Mouse (Mus musculus): ENCODE results near the gene Palm2. TPM values are rescaled to one million over a fixed set of nuclear protein-coding genes. Genes with fewer than 3 reads are reported as not detected.
"Not testable (repeated sequence)": the region's sequence is repeated elsewhere in the genome, so short reads cannot be mapped to it uniquely, and the experiment has no call there.

Palm2 gene
- 0.04 TPM in 2 replicates for polyA plus RNA-seq (2012; rRNA removed)

DNA sequence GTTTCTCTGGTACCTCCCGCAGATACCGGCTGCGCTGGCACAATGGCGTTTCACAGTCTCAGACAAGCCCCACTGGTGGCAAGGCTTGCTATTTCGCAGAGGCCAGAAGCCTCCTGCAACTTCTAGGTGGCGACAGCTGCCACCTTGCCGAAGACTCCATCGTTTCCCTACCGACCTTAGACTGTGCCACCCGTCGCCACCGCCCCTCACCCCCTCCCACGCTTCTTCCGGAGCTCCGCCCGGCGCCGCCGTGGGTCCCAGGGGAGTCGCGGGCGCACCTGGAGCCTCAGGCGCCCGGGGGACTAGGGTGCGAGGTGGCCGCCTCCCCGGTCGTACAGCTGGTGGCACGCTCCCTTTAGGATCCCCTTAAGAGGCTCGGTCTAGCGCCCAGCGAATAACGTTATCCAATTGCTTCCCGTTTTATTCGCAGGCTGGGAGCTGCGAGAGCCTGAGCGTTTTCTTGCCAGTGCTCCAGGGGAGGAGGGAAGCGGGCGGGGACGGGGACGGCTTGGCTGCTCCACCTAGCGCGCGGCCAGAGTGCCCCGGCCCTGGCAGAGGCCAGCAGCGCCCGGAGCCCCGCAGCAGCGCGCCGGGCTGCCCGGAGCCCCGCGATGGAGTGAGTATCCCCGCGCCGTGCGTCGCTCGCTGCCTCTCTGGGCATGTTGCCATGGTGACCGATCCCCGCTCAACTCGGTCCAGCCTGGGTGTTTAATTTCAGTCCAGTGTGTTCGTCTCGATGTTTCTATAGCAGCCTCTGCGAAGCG, at the start of gene Palm2:
Gene Palm2, plus strand, starts transcription at position 307 of the 764 bp plus-strand sequence.
- no peak for DNase-seq (ENCODE audit: low read depth, low spot score)
- 1% methylated on average over 67 of the region's 67 CpGs for WGBS

DNA sequence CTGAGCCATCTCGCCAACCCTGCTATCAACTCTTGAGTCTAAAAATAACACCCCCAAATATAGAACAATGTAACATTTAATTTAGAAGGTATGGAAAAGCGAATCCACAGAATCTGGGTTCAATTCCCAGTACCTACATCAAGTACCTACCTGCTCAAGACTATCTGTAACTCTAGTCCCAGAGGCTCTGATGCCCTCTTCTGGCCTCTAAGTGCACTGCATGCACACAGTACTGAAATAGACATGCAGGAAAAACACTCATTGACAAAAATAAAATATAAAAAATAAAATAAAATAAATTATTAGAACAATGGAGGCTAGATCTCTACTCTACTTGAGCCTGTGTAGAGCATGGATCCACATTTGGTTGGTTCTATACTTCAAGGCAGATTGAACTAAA, 49.7 kb upstream of the Palm2 start:
- 95% methylated on average over 2 of the region's 2 CpGs for WGBS
- DNase-seq (ENCODE audit: low read depth, low spot score), result no peak

DNA sequence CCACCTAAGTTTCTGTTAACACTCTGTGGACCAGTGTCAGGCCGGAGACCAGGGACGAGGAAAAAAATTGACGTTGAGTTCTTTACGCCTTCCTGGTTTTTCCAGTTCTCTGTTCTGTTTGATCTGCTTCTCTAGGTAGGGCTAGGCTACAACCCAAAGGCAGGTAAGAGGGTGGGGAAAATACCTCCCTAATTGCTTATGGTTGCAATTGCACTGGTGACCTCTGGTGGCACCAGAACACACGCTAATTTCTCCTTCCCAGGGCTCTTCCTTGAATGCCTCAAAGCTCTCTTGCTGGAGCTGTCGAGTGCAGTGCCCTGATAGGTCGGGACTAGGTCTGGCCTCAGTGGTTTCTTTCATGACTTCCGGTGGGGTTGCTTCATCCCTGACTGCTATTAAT, 42.9 kb upstream of the Palm2 start:
- DNase-seq (ENCODE audit: low read depth, low spot score), result no peak
- 29% methylated on average over 8 of the region's 8 CpGs for WGBS

DNA sequence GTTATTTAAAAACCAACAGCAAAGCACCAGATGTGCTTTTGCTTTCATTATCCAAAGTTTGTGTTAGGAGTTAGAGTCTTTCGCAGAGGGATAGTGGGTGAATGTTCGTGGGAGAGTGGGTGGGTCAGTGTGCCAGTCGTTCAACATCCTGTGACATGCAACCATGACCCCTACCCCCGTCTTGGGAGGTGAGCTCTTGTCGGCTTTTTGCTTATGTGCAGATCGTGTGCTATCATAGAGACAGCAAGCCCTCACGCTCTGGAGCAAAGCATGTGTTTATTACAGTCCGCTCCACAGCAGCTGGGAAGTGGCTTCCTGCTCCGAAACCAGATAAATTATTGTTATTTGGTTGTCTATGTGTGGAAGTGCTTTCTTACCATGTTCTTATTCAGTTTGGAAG, 37.6 kb upstream of the Palm2 start:
- DNase-seq (ENCODE audit: low read depth, low spot score), result no peak
- 61% methylated on average over 9 of the region's 9 CpGs for WGBS

DNA sequence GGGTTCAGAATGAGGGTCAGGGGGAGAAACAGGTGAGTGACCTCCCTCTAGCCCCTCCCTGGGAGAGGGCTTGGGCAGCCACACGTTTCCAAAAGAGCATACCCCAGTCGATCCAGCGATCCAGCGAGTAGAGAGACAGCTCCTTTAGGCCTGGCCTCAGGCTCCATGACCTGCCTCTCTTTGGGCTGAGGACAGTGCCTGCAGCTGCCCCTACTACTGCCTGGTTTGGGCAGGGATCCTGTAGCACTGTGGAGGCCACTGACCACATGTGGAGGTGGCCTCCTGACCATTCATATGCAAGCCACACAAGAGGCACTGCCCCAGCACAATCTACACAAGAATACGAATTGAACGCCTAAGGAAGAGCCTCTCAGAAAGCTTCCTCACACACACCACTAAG, 21.7 kb upstream of the Palm2 start:
- DNase-seq (ENCODE audit: low read depth, low spot score), result not testable (repeated sequence)
- 62% methylated on average over 6 of the region's 6 CpGs for WGBS

DNA sequence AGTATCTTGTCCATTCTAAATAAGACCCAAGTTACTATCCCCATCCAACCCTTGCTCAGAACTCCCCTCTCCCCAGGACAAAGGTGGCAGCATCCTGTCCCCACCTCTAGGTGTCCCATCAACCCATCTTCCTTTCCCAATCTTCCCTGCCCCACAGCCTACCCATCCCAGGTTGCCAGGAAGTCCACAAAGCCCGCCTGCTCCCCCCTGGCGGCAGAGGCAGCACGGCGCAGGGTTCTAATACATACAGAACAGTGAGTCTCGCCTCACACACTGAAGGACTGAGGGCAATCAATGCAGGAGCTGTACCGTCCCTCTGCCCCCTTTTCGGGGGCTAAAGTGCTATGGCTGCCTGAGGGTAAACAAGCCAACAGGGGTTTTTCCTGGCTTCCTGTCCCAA, 21.0 kb upstream of the Palm2 start:
- WGBS, result 55% methylated on average over 7 of the region's 7 CpGs
- DNase-seq (ENCODE audit: low read depth, low spot score), result no peak

DNA sequence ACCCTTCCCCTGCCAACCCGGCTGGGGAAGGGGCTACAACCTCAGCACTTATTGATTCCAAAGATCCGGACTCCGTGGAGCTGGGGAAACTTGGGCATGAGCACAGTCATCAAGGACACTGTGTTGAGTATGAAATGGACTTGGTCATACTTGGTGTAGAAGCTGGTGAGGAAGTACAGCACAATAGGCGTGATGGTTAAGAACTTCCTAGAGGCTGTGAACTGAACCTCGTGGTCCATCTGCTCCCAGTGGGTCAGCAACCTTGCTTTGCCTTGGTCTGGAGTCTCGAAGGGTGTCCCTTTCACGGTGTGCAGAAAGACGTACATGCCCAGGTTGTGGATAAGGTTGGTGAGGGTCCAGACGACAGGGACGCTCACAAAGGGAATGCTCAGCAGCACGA, 20.4 kb upstream of the Palm2 start:
- not testable (repeated sequence) for DNase-seq (ENCODE audit: low read depth, low spot score)
- WGBS, result 89% methylated on average over 11 of the region's 11 CpGs

DNA sequence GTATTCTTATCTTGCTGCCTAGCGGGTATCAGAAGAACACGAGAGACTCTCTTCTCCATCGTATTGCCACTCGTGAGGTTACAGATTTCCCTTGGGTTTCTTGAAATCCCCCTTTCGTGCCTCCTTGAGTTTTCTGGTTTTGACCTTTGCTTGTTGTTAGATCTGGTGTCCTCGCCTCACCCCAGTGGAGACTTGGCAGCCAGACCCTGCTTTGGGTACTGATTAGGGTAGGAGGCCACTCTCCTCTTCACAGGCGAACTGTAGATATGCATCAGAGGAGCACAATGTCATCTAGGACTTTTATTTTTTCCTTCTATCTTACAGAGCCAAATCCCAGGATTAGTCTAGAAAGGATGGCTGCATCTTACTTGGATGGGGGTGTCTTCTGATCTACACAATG, 10.0 kb upstream of the Palm2 start:
- no peak for DNase-seq (ENCODE audit: low read depth, low spot score)
- 85% methylated on average over 7 of the region's 7 CpGs for WGBS

DNA sequence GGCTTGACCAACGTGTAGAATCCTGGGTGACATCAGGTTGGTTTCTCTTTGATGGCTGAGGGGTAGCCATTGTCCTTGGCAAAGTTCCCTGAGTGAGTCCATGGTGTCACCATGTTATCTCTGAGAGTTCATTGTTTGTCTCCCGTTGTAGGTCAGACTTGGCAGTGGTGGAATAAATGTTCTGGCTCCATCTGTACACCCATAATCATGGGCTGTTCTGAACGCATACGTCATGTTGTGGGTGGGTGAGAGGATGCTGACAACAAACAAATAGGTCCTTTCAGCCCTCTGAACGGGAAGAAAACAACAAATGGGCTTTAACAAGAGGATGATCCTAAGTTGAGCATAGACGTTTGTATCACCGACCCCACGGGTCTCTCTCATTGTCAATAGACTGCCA, 5.7 kb upstream of the Palm2 start:
- no peak for DNase-seq (ENCODE audit: low read depth, low spot score)
- WGBS, result 70% methylated on average over 8 of the region's 8 CpGs

DNA sequence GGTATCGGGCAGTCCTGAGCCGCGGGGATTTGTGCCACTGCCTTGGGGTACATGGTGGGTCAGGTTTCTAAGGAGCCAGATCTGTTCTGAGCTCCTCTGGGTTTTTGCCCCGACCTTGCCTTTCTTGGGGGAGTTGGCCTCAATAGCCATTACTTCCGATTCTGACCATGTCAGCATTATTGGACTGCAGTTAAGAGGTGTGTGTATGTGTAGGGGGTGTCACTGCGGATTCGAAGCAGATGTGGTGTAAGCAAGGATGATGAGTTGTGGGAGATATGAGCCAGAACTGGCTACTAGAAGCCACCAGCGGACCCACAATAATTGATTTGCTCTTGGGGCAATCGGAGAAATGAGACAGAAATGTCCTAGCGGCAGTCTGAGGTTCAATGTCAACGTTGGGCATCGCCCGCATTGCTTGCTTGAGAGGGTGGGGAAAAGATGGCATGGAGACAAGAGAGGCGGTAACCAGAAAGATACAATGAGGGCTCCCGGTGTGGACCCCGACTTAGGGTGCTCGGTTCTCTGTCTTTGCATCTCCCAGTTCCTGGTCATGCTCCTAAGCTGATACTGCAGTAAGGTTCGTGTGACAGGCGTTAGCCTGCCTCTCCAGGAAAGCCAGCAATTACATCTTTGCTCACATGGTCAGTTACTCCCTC, 786 bp downstream of the Palm2 start:
- WGBS, result 25% methylated on average over 19 of the region's 19 CpGs
- no peak for DNase-seq (ENCODE audit: low read depth, low spot score)

DNA sequence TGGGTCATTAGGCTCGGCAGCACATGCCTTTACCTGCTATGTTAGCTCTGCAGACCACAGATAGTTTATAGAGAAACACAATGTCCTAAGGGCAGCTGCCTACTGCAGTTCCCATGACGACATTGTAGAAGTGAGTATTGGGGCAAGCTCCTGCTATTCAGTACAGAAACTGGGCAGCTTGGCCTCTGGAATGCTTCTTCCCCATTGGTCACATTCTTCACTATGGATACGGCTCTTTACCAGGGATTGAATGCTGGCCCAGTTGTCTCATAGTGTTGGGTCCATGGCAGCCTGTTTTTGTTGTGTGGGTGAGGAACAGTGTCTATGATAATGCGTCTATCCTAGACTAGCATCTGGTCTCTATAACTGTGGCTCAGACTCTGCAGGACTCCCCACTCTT, 2.2 kb downstream of the Palm2 start:
- 62% methylated on average over 4 of the region's 4 CpGs for WGBS
- no peak for DNase-seq (ENCODE audit: low read depth, low spot score)

DNA sequence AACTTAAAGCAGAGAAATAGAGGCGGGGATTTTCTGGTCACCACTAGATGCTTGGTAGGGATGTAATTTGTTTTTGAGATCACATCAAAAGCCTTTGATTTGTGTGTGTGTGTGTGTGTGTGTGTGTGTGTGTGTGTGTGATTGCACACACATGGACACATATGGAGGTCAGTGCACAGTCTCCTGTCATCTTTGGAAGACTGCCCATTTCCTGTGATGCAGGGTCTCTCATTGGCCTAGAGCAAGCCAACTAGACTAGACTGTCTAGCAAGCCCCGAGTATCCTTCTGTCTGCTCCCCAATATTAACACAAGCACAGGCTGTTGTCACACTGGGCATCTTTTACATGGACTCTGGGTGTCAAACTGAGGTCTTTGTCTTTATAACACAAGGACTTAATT, 12.0 kb downstream of the Palm2 start:
- no peak for DNase-seq (ENCODE audit: low read depth, low spot score)
- WGBS, result 46% methylated on average over 2 of the region's 2 CpGs

DNA sequence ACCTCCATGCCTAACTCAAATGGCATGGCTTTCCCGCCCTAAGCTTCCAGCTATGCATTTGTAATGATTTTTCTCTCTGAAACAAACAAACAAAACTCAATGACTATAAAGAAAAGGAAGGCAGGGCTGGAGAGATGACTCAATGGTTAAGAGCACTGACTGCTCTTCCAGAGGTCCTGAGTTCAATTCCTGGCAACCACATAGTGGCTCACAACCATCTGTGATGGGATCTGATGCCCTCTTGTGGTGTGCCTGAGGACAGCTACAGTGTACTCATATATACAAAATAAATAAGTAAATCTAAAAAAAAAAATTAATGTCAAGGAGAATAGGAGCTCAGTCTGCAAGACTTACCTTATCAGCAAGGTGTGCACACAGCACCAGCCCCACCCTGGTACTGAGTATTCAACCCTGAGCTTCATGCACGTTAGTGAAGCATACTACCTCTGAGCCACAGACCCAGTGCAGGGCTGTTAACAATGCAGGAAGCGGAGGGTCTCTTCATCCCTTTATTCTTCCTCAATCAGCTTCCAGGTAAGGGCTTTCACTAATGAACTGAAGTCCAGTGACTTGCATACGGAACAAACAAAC, 12.9 kb downstream of the Palm2 start:
- WGBS, result 66% methylated on average over 4 of the region's 4 CpGs
- DNase-seq (ENCODE audit: low read depth, low spot score), result no peak

DNA sequence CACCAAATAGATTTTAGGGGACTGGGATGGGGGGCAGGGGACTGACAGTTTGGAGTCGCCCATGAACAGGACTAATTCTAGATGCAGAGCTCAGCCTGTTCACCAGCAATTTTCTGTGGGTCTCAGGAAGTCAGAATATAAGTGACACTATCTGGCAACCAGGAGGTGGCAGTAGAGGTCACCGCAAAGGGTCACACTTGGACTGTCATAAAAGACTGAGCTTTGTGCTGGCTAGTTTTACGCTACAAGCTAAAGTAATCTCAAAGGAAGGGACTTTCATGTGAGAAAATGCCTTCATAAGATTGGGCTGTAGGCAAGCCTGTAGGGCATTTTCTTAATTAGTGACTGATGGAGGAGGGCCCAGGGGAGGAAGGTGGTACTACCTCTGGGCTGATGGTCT, 17.8 kb downstream of the Palm2 start:
- WGBS, result 23% methylated on average over 3 of the region's 3 CpGs
- peak; percentile 11 for DNase-seq (ENCODE audit: low read depth, low spot score)

DNA sequence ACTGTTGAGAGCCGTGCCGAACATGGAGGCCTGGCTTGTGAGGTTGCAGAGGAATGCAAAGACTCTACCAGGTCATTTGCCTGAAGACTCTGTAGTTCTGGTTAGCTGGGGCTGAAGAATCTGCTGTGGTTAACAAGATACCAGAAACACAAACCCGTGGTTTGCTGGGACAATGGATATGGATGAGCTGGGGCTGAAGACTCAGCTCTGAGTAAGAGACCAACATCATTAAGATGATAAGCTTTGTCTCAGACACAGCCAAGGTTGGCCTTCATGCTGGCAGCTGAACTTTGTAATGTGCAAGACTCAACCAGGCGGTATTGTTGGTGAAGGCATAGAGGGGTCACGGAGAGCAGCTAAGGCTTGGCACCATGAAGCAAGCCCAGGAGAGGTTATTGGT, 18.6 kb downstream of the Palm2 start:
- 93% methylated on average over 5 of the region's 5 CpGs for whole genome bisulfite sequencing
- no peak for DNase-seq (ENCODE audit: low read depth, low spot score)

DNA sequence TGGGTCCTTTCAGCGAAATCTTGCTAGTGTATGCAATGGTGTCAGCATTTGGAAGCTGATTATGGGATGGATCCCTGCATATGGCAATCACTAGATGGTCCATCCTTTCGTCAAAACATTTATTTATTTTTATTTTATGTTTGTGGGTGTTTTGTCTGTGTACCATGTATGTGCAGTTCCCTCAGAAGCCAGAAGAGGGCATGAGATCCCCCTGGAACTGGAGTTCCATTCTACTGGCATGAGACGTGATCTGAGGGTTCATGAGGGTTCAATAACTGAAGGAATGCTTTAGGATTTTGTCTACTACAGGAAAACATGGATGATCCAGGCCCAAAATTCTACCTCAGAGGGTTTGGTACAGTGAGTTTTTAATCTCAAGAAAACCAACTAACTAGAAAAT, 28.3 kb downstream of the Palm2 start:
- 59% methylated on average over 3 of the region's 3 CpGs for WGBS
- no peak for DNase-seq (ENCODE audit: low read depth, low spot score)

DNA sequence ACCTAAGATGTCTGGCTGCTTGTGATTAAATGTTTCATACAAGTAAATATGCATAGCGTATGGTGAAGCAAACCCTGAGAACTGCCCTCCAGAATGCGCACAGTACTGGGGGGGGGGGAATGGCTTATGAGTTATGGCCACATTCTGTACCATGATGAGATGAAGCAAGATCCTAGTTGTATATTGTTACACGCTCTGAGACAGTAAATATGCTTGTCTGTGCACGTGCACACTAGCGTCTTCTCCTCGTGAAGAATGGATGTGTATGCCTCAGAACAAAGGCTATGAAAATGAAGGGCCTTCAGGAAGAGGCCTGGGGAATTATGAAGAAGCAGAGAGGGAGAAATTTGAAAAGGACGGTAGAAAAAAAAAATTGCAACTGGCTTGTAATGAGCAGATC, 48.4 kb downstream of the Palm2 start:
- WGBS, result 85% methylated on average over 7 of the region's 7 CpGs

DNA sequence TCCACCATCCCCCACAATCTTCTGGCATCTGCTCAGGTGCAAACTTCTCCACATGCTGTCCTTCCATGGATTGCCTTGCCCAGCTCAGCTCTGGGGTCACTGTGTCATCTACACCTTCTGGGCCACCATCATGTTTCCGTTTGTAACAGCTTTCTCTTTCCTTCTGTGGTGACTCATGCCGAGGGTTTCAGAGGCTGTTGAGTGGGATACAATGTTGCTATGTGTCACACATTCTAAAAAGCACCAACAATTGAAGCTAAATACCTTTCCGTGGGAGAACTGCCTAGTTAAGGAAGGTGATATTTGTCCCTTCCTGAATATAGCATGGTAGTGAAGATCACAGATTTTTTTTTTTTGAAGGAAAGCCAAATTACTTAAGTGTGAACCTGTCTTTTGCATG, 52.3 kb downstream of the Palm2 start:
- DNase-seq (ENCODE audit: low read depth, low spot score), result no peak
- WGBS, result 75% methylated on average over 3 of the region's 3 CpGs

More for the DNA sequence above, 48.4 kb downstream of the Palm2 start:
- DNase-seq (ENCODE audit: low read depth, low spot score), result no peak

DNA sequence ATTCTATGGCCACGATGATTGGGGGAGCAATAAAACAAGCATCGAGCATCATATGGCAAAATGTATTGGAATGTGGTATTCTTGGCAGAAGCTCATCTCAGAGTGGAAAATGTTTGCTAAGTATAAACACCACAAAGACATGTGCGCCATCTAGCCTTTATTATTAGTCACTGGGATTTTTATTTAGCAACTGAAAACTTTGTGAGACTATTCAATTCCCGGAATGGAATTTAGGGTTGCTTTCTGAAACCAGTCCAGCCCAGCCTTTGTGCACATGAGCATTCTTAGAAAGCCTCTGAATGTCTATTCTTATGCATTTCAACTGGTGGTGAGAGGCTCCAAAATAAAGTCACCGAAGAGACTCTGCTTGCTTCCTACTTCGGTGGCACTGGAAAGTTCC, 55.8 kb downstream of the Palm2 start:
- WGBS, result 67% methylated on average over 6 of the region's 6 CpGs
- no peak for DNase-seq (ENCODE audit: low read depth, low spot score)

DNA sequence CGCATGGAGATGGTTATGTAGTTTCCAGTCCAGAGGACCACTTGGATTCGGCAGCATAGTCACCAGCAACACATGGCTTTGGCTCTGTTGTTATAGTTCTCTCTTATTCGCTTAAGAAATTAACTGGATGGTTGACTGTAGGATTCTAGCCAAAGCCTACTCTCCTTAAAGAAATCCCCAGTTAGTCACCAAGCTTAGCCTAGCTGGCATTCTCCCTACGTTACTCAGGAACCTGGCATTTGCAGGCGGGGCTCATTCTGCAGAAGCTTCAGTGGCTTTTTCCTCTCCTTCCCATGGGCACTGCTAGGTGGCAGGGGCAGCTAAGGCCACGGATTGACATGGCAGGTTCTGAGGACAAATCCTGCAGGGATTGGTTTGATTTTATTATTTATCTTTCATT, 70.7 kb downstream of the Palm2 start:
- DNase-seq (ENCODE audit: low read depth, low spot score), result no peak
- 82% methylated on average over 6 of the region's 6 CpGs for WGBS

DNA sequence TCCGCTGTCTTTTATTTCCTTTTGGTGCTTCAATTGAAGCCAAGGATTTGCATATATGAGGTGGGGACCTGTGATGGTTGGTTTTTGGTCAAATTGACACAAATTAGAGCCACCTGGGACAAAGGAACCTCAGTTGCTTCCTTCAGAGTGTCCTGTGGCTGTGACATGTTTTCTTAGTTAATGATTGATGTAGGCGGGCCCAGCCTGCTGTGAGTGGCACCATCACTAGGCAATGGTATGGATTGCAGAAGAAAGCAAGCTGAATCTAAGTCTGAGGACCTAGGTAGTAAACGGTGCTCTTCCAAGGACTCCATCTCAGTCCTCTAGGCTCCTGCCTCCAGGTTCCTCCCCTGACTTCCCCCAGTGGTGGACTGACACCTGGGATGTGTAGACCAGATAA, 76.5 kb downstream of the Palm2 start:
- DNase-seq (ENCODE audit: low read depth, low spot score), result no peak
- WGBS, result 39% methylated on average over 3 of the region's 3 CpGs

All from large intestine, adult 2 months (tissue).